Mouse (Mus musculus) kidney, embryonic 15.5 days (tissue): ENCODE data around the gene Myf5. TPM values are rescaled to one million over a fixed set of nuclear protein-coding genes. Genes with fewer than 3 reads are reported as not detected.

ENCODE experiments used
- microRNA-seq: library from miRNA; unstranded; fragments of <30 nt; microRNA quantifications from one replicate; pipeline ENCODE4, GENCODE M21; 2016
- polyA plus RNA-seq: library from polyadenylated mRNA; unstranded; fragments of >200 nt; fragmentation: Nextera tagmentation; extraction: Ambion mirVana; gene quantifications from 2 replicates; pipeline ENCODE4 v1.2.1, GENCODE M21; 2015

Myf5 gene
- polyA plus RNA-seq, 1 experiment from 2014 or later: 0.95 TPM

Small RNAs within 50 kb of the gene (microRNA-seq; reads per million reads assigned to microRNA genes)
- gene Gm44403: not detected

Other genes with a start within 250 kb of the Myf5 start
- gene Lin7a, start 214.4 kb downstream of the Myf5 start, polyA plus RNA-seq: 1.6 and 2.0 TPM in 2 replicates
- 1.1 and 2.2 TPM in 2 replicates for gene Myf6, start 8.6 kb upstream of the Myf5 start, polyA plus RNA-seq
- gene Ptprq, start 233.9 kb upstream of the Myf5 start, polyA plus RNA-seq: 0.01 and 0.06 TPM in 2 replicates